Mouse (Mus musculus) embryonic facial prominence, embryonic 14.5 days (tissue): ENCODE measurements around the gene Etl4. TPM values are rescaled to one million over a fixed set of nuclear protein-coding genes. Genes with fewer than 3 reads are reported as not detected.
"Not testable (repeated sequence)": the region's sequence is repeated elsewhere in the genome, so short reads cannot be mapped to it uniquely, and the experiment has no call there.

Source experiments
- ATAC-seq: fragments of 200-750 bp; cut with Nextera tagmentation; 2 replicates; pipeline ENCODE4 v1.8.0; 2017; ENCODE audit warnings: low read depth, moderate number of reproducible peaks, moderate TSS enrichment
- DNase-seq: peaks from one replicate; pipeline ENCODE4 v3.0.0-alpha.2; 2015; ENCODE audit warnings: low spot score
- H3K27ac ChIP-seq: fragments of 300-500 bp; sonication (generic); replicated peaks from 2 replicates; pipeline ENCODE4 v1.5.1; 2014; ENCODE audit warnings: low read depth, mild to moderate bottlenecking, low read length, moderate library complexity
- H3K27me3 ChIP-seq: fragments of 300-500 bp; sonication (generic); replicated peaks from 2 replicates; pipeline ENCODE4 v1.6.1; 2014; ENCODE audit warnings: low read length; ENCODE audit not compliant: control insufficient read depth, insufficient read depth
- H3K36me3 ChIP-seq: fragments of 300-500 bp; sonication (generic); 2 replicates; pipeline ENCODE4 v1.6.1; 2014; ENCODE audit warnings: low read length, mixed read lengths; ENCODE audit not compliant: control insufficient read depth, insufficient read depth
- H3K4me1 ChIP-seq: fragments of 300-500 bp; sonication (generic); 2 replicates; pipeline ENCODE4 v1.6.1; 2014; ENCODE audit warnings: antibody characterized with exemption, low read length; ENCODE audit not compliant: control insufficient read depth, insufficient read depth
- H3K4me2 ChIP-seq: fragments of 300-500 bp; sonication (generic); 2 replicates; pipeline ENCODE4 v1.6.1; 2014; ENCODE audit warnings: low read depth, mild to moderate bottlenecking, low read length, moderate library complexity, mixed read lengths
- H3K4me3 ChIP-seq: fragments of 300-500 bp; sonication (generic); 2 replicates; pipeline ENCODE4 v1.5.1; 2014; ENCODE audit warnings: low read depth, mild to moderate bottlenecking, low read length
- H3K9ac ChIP-seq: fragments of 300-500 bp; sonication (generic); 2 replicates; pipeline ENCODE4 v1.6.1; 2014; ENCODE audit warnings: low read depth, mild to moderate bottlenecking, low read length, moderate library complexity, mixed read lengths
- H3K9me3 ChIP-seq: fragments of 300-500 bp; sonication (generic); 2 replicates; pipeline ENCODE4 v1.6.1; 2016; ENCODE audit warnings: low read length; ENCODE audit not compliant: control insufficient read depth
- WGBS: fragments of 180-500 bp; shearing (Covaris S2); extraction: QIAGEN DNeasy Blood & Tissue Kit; methylation state at CpG from one replicate; pipeline ENCODE4 v1.1.7; 2014; 5-methylcytosine and 5-hydroxymethylcytosine counted together
- polyA plus RNA-seq: library from polyadenylated mRNA; unstranded; fragments of >200 nt; fragmentation: Nextera tagmentation; extraction: Ambion mirVana; gene quantifications from 2 replicates; pipeline ENCODE4 v1.2.1, GENCODE M21; 2014

Gene Etl4
- polyA plus RNA-seq, 1 experiment from 2014 or later = 39.2 TPM

- ATAC-seq = no peak
- H3K9ac ChIP-seq = no peak overlapping the region
- no peaks in the 10 kb centered on the region for H3K4me1 ChIP-seq
- no peak overlapping the region for H3K27ac ChIP-seq
- no peaks in the 10 kb centered on the region for H3K36me3 ChIP-seq
- H3K27me3 ChIP-seq = no peaks in the 10 kb centered on the region
- H3K4me3 ChIP-seq = no peak overlapping the region
- H3K9me3 ChIP-seq = no peaks in the 10 kb centered on the region
- DNase-seq = no peak
- no peak overlapping the region for H3K4me2 ChIP-seq
Observed at GRCm38 (mm10) chr2:20111703-20112102, 202.1 kb downstream of the Etl4 start.

GRCm38 (mm10) chr2:20125914-20126313 is 216.3 kb downstream of the Etl4 start:
- Histone ChIP-seq H3K4me2 (no peak overlapping the region), H3K27me3 (no peaks in the 10 kb centered on the region), H3K36me3 (no peaks in the 10 kb centered on the region), H3K9me3 (no peaks in the 10 kb centered on the region), H3K27ac (no peak overlapping the region), H3K4me1 (no peaks in the 10 kb centered on the region), H3K4me3 (no peak overlapping the region), H3K9ac (no peak overlapping the region)
- ATAC-seq (no peak), DNase-seq (no peak)

- Histone ChIP-seq H3K9me3 (no peaks in the 10 kb centered on the region), H3K27me3 (no peaks in the 10 kb centered on the region), H3K4me3 (no peak overlapping the region), H3K4me1 (no peaks in the 10 kb centered on the region), H3K36me3 (no peaks in the 10 kb centered on the region), H3K4me2 (no peak overlapping the region), H3K27ac (no peak overlapping the region), H3K9ac (no peak overlapping the region)
- DNase-seq (peak; percentile 27), ATAC-seq (no peak)
- WGBS = 16% methylated on average over 2 of the region's 2 CpGs
Observed at GRCm38 (mm10) chr2:20131792-20132191, 222.2 kb downstream of the Etl4 start.

GRCm38 (mm10) chr2:20138426-20138825 is 228.8 kb downstream of the Etl4 start:
- DNase-seq (no peak), ATAC-seq (peak; percentile 33; the same call in 1 of the 2 replicates)
- H3K9me3 ChIP-seq = no peaks in the 10 kb centered on the region
- H3K4me1 ChIP-seq = no peaks in the 10 kb centered on the region
- no peaks in the 10 kb centered on the region for H3K36me3 ChIP-seq
- no peak overlapping the region for H3K27ac ChIP-seq
- H3K4me3 ChIP-seq = no peak overlapping the region
- WGBS = 81% methylated on average over 1 of the region's 1 CpGs
- no peaks in the 10 kb centered on the region for H3K27me3 ChIP-seq
- H3K4me2 ChIP-seq = no peak overlapping the region
- no peak overlapping the region for H3K9ac ChIP-seq

GRCm38 (mm10) chr2:20145368-20145767 is 235.8 kb downstream of the Etl4 start:
- H3K27ac ChIP-seq = no peak overlapping the region
- H3K27me3 ChIP-seq = no peaks in the 10 kb centered on the region
- H3K4me1 ChIP-seq = no peaks in the 10 kb centered on the region
- ATAC-seq = no peak
- no peaks in the 10 kb centered on the region for H3K9me3 ChIP-seq
- no peaks in the 10 kb centered on the region for H3K36me3 ChIP-seq
- H3K4me2 ChIP-seq = no peak overlapping the region
- 67% methylated on average over 4 of the region's 4 CpGs for WGBS
- H3K4me3 ChIP-seq = no peak overlapping the region
- no peak overlapping the region for H3K9ac ChIP-seq
- no peak for DNase-seq

GRCm38 (mm10) chr2:20167073-20167472 is 257.5 kb downstream of the Etl4 start:
- ATAC-seq = peak; percentile 62; the same call in 1 of the 2 replicates
- WGBS = 34% methylated on average over 1 of the region's 1 CpGs

GRCm38 (mm10) chr2:20167566-20167965 is 258.0 kb downstream of the Etl4 start:
- Histone ChIP-seq H3K4me3 (no peak overlapping the region), H3K27me3 (no peaks in the 10 kb centered on the region), H3K36me3 (no peaks in the 10 kb centered on the region), H3K9ac (no peak overlapping the region), H3K27ac (no peak overlapping the region), H3K9me3 (no peaks in the 10 kb centered on the region), H3K4me1 (0 out of 2 replicates have a peak, but pooled peaks cover 3% of the 10 kb centered on the region), H3K4me2 (no peak overlapping the region)
- ATAC-seq (no peak), DNase-seq (peak; percentile 71)
- WGBS = 57% methylated on average over 5 of the region's 5 CpGs

More at GRCm38 (mm10) chr2:20167073-20167472, 257.5 kb downstream of the Etl4 start:
- Histone ChIP-seq H3K27me3 (no peaks in the 10 kb centered on the region), H3K27ac (no peak overlapping the region), H3K4me1 (0 out of 2 replicates have a peak, but pooled peaks cover 3% of the 10 kb centered on the region), H3K4me2 (no peak overlapping the region), H3K36me3 (no peaks in the 10 kb centered on the region), H3K9me3 (no peaks in the 10 kb centered on the region), H3K4me3 (no peak overlapping the region), H3K9ac (no peak overlapping the region)
- DNase-seq = peak; percentile 65

GRCm38 (mm10) chr2:20168156-20168555 is 258.6 kb downstream of the Etl4 start:
- no peaks in the 10 kb centered on the region for H3K9me3 ChIP-seq
- H3K4me1 ChIP-seq = 0 out of 2 replicates have a peak, but pooled peaks cover 3% of the 10 kb centered on the region
- ATAC-seq = no peak
- no peak overlapping the region for H3K4me2 ChIP-seq
- no peak overlapping the region for H3K27ac ChIP-seq
- H3K9ac ChIP-seq = no peak overlapping the region
- no peak overlapping the region for H3K4me3 ChIP-seq
- no peak for DNase-seq
- H3K27me3 ChIP-seq = no peaks in the 10 kb centered on the region
- no peaks in the 10 kb centered on the region for H3K36me3 ChIP-seq
- WGBS = 76% methylated on average over 4 of the region's 4 CpGs

- H3K4me2 ChIP-seq, H3K36me3 ChIP-seq, H3K27me3 ChIP-seq, H3K9me3 ChIP-seq, DNase-seq, H3K9ac ChIP-seq, H3K4me1 ChIP-seq, H3K4me3 ChIP-seq, ATAC-seq, H3K27ac ChIP-seq: not testable (repeated sequence)
- 74% methylated on average over 6 of the region's 6 CpGs for WGBS
Observed at GRCm38 (mm10) chr2:20176456-20177184, 267.0 kb downstream of the Etl4 start.
